Mouse (Mus musculus) megakaryocyte-erythroid progenitor cell, adult 5 weeks (primary cell): ENCODE data around the gene Pnmal2. TPM values are rescaled to one million over a fixed set of nuclear protein-coding genes. Genes with fewer than 3 reads are reported as not detected.

Experiments used
- polyA plus RNA-seq: library from polyadenylated mRNA; stranded (reverse); fragments of >175 nt; gene quantifications from 2 replicates; pipeline ENCODE4 v1.2.3, GENCODE M21; 2012

Pnmal2 gene
- 0.09 TPM in 2 replicates for polyA plus RNA-seq

GRCm38 (mm10) chr7:16944061-16944807 is at the start of gene Pnmal2:
Pnmal2 (plus strand) TSS chr7:16944682.

GRCm38 (mm10) chr7:16906281-16906680 is 38.2 kb upstream of the Pnmal2 start, which contains the start of gene Ptgir:
Ptgir (plus strand) TSS chr7:16906490.

DNA sequence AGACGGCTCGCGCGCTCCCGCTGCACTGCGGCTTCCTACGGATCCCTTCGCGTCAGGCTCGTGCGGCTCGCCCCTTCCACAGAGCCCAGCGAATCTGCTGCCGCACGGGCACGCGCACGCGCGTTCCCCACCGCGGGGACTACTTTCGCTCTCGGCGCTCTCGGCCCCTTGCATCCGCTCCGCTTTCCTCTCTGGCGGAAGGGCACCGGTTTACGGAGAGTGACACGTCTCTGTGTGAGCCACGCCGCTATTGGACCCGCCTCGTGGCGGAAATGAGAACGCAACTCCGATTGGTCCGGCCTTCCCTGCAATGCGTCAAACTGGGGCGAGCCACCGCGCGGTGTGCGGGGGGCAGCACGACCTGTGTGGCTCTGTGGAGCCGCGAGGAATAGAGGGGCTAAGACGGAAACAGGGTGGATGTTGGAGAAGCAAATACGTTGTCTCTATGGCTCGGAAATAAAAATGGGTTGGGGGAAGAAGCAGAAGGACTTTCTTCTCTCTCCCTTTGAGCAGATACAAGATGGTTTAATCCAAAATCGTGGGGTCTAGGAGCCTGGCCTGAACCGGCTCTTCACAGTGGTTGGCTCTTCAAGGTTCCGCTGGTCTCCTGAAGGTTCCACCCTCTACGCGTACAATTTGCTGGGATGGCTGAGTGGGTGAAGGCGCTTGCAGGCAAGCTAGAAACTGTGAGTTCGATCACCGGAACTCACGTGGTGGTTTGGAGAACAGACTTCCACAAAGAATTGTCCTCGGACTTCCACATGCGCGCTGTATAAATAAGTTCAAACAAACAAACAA is 20.2 kb upstream of the Pnmal2 start, which contains the start of gene Calm3:
Calm3 (minus strand) TSS at position 78 of the 798 bp plus-strand sequence.

GRCm38 (mm10) chr7:16959539-16960187 is 15.2 kb downstream of the Pnmal2 start, which contains the start of gene Pnmal1:
Pnmal1 (plus strand) TSS chr7:16959679.

DNA sequence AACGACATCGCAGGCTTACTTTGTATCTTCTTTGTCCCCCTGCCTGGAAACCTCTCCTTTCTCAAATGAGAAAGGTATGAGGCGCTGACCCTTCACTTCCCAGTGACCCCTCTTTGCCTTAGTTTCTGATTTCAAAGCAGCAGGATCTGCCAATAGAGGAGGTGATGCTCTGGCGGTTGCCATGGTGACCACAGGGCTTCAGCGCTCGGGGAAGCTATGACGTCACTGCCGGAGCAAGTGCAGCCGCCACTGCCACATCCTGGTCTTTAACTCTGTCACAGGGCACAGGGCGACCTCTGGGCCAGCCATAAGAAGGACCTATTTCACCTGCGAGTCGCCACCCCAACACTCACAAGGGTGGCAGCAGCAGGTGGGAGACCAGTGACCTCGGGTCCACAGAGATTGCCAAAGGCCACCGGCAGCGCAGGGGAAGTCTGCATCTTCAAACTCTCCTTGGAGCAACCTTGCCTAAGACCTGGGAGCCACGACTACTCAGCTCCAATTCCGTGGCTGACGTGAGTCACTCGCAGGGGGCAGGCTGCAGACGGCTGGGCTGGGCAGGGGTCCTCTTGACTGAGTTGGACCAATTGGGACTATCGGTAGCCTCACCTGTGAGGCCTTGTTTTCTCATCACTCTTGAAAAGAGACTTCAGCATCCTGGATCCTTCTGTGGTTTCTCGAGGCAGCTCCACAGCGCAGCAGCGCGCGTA is 38.5 kb downstream of the Pnmal2 start, which contains the start of gene Gm42372:
Gm42372 (plus strand) TSS at position 228 of the 710 bp plus-strand sequence.

DNA sequence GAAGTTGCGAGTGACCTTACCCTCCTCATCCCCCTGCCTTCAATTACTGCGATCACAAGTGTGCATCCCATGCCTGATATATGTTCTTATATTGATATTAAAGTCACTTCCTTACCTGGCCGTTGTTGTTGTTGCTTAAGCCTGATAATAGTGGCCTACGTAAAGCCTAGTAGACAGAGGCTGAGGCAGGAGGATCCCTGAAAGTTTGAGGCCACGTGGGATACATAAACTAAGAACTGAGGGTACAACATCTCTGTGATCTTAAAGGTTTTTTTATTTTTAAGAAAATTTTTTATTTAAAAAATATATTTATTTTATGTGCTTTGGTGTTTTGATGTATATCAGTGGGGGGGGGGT is 47.9 kb downstream of the Pnmal2 start, which contains the start of gene Ccdc8:
Ccdc8 (plus strand) TSS at position 258 of the 357 bp plus-strand sequence.

Other genes with a start within 250 kb of the Pnmal2 start
- not detected in 2 replicates for gene Ceacam9, start 222.8 kb upstream of the Pnmal2 start, polyA plus RNA-seq
- 564 and 583 TPM in 2 replicates for gene Ap2s1, start 206.3 kb upstream of the Pnmal2 start, polyA plus RNA-seq
- gene Slc1a5, start 163.3 kb upstream of the Pnmal2 start, polyA plus RNA-seq = 84.0 and 89.0 TPM in 2 replicates
- 83.0 and 89.1 TPM in 2 replicates for gene Strn4, start 128.8 kb upstream of the Pnmal2 start, polyA plus RNA-seq
- gene Fkrp, start 128.0 kb upstream of the Pnmal2 start, polyA plus RNA-seq = 21.2 and 26.2 TPM in 2 replicates
- gene Prkd2, start 101.8 kb upstream of the Pnmal2 start, polyA plus RNA-seq = 37.0 and 42.4 TPM in 2 replicates
- 0.94 and 1.1 TPM in 2 replicates for gene Dact3, start 69.4 kb upstream of the Pnmal2 start, polyA plus RNA-seq
- not detected in 2 replicates for gene Gng8, start 52.9 kb upstream of the Pnmal2 start, polyA plus RNA-seq
- 1.9 and 2.8 TPM in 2 replicates for gene Ptgir, start 38.2 kb upstream of the Pnmal2 start, polyA plus RNA-seq
- 584 and 773 TPM in 2 replicates for gene Calm3, start 20.6 kb upstream of the Pnmal2 start, polyA plus RNA-seq
- 0.01 TPM in 1 of 2 replicates, not detected in the other for gene Pnmal1, start 15.0 kb downstream of the Pnmal2 start, polyA plus RNA-seq
- 0.05 and 0.09 TPM in 2 replicates for gene Gm42372, start 38.4 kb downstream of the Pnmal2 start, polyA plus RNA-seq
- gene Ccdc8, start 48.0 kb downstream of the Pnmal2 start, polyA plus RNA-seq = 6.3 and 7.3 TPM in 2 replicates
- 120 and 141 TPM in 2 replicates for gene Ppp5c, start 83.2 kb downstream of the Pnmal2 start, polyA plus RNA-seq
- gene Hif3a, start 117.7 kb downstream of the Pnmal2 start, polyA plus RNA-seq = 6.4 and 9.0 TPM in 2 replicates
- gene Psg16, start 129.4 kb downstream of the Pnmal2 start, polyA plus RNA-seq = 0.06 TPM in 1 of 2 replicates, not detected in the other
- not detected in 2 replicates for gene Ceacam3, start 205.6 kb downstream of the Pnmal2 start, polyA plus RNA-seq